Mouse (Mus musculus) heart, postnatal 25 days (tissue): ENCODE results near the gene Bola3. TPM values are rescaled to one million over a fixed set of nuclear protein-coding genes. Genes with fewer than 3 reads are reported as not detected.

ENCODE experiments used
- DNase-seq: peaks from one replicate; pipeline ENCODE4 v3.0.0; 2022; ENCODE audit warnings: low spot score
- intact Hi-C: fragments of 180-260 bp; cut with DNase I; formaldehyde crosslinking; loops from one replicate; pipeline ENCODE4 v1.15.1; 2025
- microRNA-seq: library from miRNA; unstranded; fragments of <30 nt; microRNA quantifications from one replicate; pipeline ENCODE4 v1.2.0, GENCODE M21; 2022
- total RNA-seq, 2 experiments: library from RNA; stranded (reverse); gene quantifications; 2 replicates each; pipeline ENCODE4 v1.2.3; 2021

Gene Bola3
- total RNA-seq, 2 experiments from 2014 or later: 371 to 393 TPM

GRCm38 (mm10) chr6:83385569-83386090 is 36.7 kb downstream of the Bola3 start:
- intact Hi-C loops: no loop called here
- DNase-seq: no peak

GRCm38 (mm10) chr6:83392166-83392780 is 43.3 kb downstream of the Bola3 start:
- intact Hi-C loops: no loop called here
- DNase-seq: no peak

- no peak for DNase-seq
Measured at GRCm38 (mm10) chr6:83394122-83394521, 45.2 kb downstream of the Bola3 start.

GRCm38 (mm10) chr6:83395544-83396229 is 46.7 kb downstream of the Bola3 start:
- intact Hi-C loops: no loop called here
- no peak for DNase-seq

More at GRCm38 (mm10) chr6:83394122-83394521, 45.2 kb downstream of the Bola3 start:
- intact Hi-C loops: no loop called here

- no peak for DNase-seq
- intact Hi-C loops: no loop called here
Measured at GRCm38 (mm10) chr6:83396711-83397110, 47.8 kb downstream of the Bola3 start.

GRCm38 (mm10) chr6:83397728-83398127 is 48.8 kb downstream of the Bola3 start:
- intact Hi-C loops: no loop called here

GRCm38 (mm10) chr6:83399790-83400189 is 50.8 kb downstream of the Bola3 start:
- intact Hi-C loops: no loop called here
- DNase-seq: no peak

More at GRCm38 (mm10) chr6:83397728-83398127, 48.8 kb downstream of the Bola3 start:
- no peak for DNase-seq

GRCm38 (mm10) chr6:83403481-83403880 is 54.5 kb downstream of the Bola3 start:
- intact Hi-C loops: no loop called here
- no peak for DNase-seq

GRCm38 (mm10) chr6:83404571-83404970 is 55.6 kb downstream of the Bola3 start:
- no peak for DNase-seq
- intact Hi-C loops: no loop called here

- DNase-seq: no peak
- intact Hi-C loops: no loop called here
Measured at GRCm38 (mm10) chr6:83405511-83406064, 56.6 kb downstream of the Bola3 start.

- no peak for DNase-seq
- intact Hi-C loops: no loop called here
Measured at GRCm38 (mm10) chr6:83408510-83408909, 59.6 kb downstream of the Bola3 start.

Small RNA genes lying within 50 kb of the gene (microRNA-seq; reads per million reads assigned to microRNA genes)
- gene Mir6374: not detected

Other genes with a start within 250 kb of the Bola3 start
- 1 to 10 TPM; 1.4 to 1.7 TPM for gene Ccdc142, start 247.5 kb upstream of the Bola3 start, total RNA-seq
- 1 to 10 TPM in 1 of 2 experiments, under 1 TPM in 1; 0.99 to 1.6 TPM for gene Gm42688, start 247.5 kb upstream of the Bola3 start, total RNA-seq
- 100 to 1,000 TPM; 127 to 151 TPM for gene Mrpl53, start 240.1 kb upstream of the Bola3 start, total RNA-seq
- gene Mogs, start 233.7 kb upstream of the Bola3 start, total RNA-seq: 1 to 10 TPM; 8.4 to 9.0 TPM
- 10 to 100 TPM; 72.5 to 74.0 TPM for gene Wbp1, start 227.6 kb upstream of the Bola3 start, total RNA-seq
- 10 to 100 TPM in 1 of 2 experiments, 1 to 10 TPM in 1; 7.0 to 12.7 TPM for gene Ino80b, start 223.7 kb upstream of the Bola3 start, total RNA-seq
- 1 to 10 TPM; 2.8 to 5.4 TPM for gene Rtkn, start 213.7 kb upstream of the Bola3 start, total RNA-seq
- gene Wdr54, start 192.8 kb upstream of the Bola3 start, total RNA-seq: 1 to 10 TPM; 1.0 to 2.3 TPM
- under 1 TPM in 1 of 2 experiments, not detected in 1; 0.17 TPM for gene 1700003E16Rik, start 192.7 kb upstream of the Bola3 start, total RNA-seq
- 100 to 1,000 TPM; 134 to 136 TPM for gene Dctn1, start 183.2 kb upstream of the Bola3 start, total RNA-seq
- gene Slc4a5, start 129.3 kb upstream of the Bola3 start, total RNA-seq: not detected
- gene Mthfd2, start 23.2 kb upstream of the Bola3 start, total RNA-seq: 1 to 10 TPM; 2.4 to 2.6 TPM
- gene Mob1a, start 23.1 kb upstream of the Bola3 start, total RNA-seq: 10 to 100 TPM; 24.9 to 25.0 TPM
- 10 to 100 TPM; 32.6 to 40.8 TPM for gene Tet3, start 109.9 kb downstream of the Bola3 start, total RNA-seq
- 10 to 100 TPM; 32.8 to 35.2 TPM for gene Dguok, start 157.8 kb downstream of the Bola3 start, total RNA-seq
- gene Actg2, start 187.1 kb downstream of the Bola3 start, total RNA-seq: 1 to 10 TPM; 1.6 to 2.2 TPM
- gene Stambp, start 223.6 kb downstream of the Bola3 start, total RNA-seq: 10 to 100 TPM in 1 of 2 experiments, 1 to 10 TPM in 1; 10.0 to 12.6 TPM